7 mouse cellular contexts compared by ENCODE assay signal in genomic region chr11:96861446-96861845, GRCm38 (mm10). TPM values are rescaled to one million over a fixed set of nuclear protein-coding genes. Genes with fewer than 3 reads are reported as not detected.
DNase-seq lines count a peak whose midpoint lies in the region; ATAC-seq and TF ChIP-seq lines count a peak whose summit lies in the region.

No protein-coding gene starts in this region.

- no peak overlapping the region for H3ac ChIP-seq in myocyte (ENCODE audit: control insufficient read depth, insufficient read length)

- no peak for TF ChIP-seq EP300 in ES-Bruce4 (IDR thresholded peaks at IDR 0.05; ENCODE audit: insufficient read depth, low read depth, low read length)

- no peaks in the 10 kb centered on the region for H3K4me1 ChIP-seq in ES-Bruce4 (ENCODE audit: control insufficient read depth, insufficient read depth, low read length)
- peaks cover 13% of the 10 kb centered on the region for H3K4me1 ChIP-seq in forebrain, embryonic 14.5 days (ENCODE audit: control insufficient read depth, insufficient read depth, low read length)
- H3K4me1 ChIP-seq in hindbrain, embryonic 12.5 days: peaks cover 36% of the 10 kb centered on the region
- H3K4me1 ChIP-seq in liver, embryonic 12.5 days: peaks cover 21% of the 10 kb centered on the region

- no peaks in the 10 kb centered on the region for H3K9me3 ChIP-seq in ES-Bruce4 (replicated peaks; ENCODE audit: control insufficient read depth, insufficient read depth, low read length, poor library complexity, severe bottlenecking)
- H3K9me3 ChIP-seq in forebrain, embryonic 14.5 days (replicated peaks; ENCODE audit: control insufficient read depth, low read length): no peaks in the 10 kb centered on the region
- no peaks in the 10 kb centered on the region for H3K9me3 ChIP-seq in hindbrain, embryonic 12.5 days (replicated peaks)
- H3K9me3 ChIP-seq in liver, embryonic 12.5 days (replicated peaks): no peaks in the 10 kb centered on the region

- ATAC-seq in forebrain, embryonic 14.5 days: peak; percentile 32
- peak; percentile 43 for ATAC-seq in hindbrain, embryonic 12.5 days (ENCODE audit: low FRiP score)
- 0 out of 2 replicates have a peak, but pooled peaks have one; percentile 14 for ATAC-seq in liver, embryonic 12.5 days

- H3K4me2 ChIP-seq in forebrain, embryonic 14.5 days (ENCODE audit: low read length): peak overlapping the region; percentile 88
- H3K4me2 ChIP-seq in hindbrain, embryonic 12.5 days (replicated peaks): peak overlapping the region; percentile 85
- H3K4me2 ChIP-seq in liver, embryonic 12.5 days: peak overlapping the region; percentile 85
- peak overlapping the region; percentile 93 for H3K4me2 ChIP-seq in myocyte (ENCODE audit: low read depth)

- H3K27me3 ChIP-seq in ES-Bruce4 (ENCODE audit: control insufficient read depth, insufficient read depth, low read length, poor library complexity, severe bottlenecking): no peaks in the 10 kb centered on the region
- H3K27me3 ChIP-seq in forebrain, embryonic 14.5 days (replicated peaks; ENCODE audit: control insufficient read depth, insufficient read depth, low read length): no peaks in the 10 kb centered on the region
- no peaks in the 10 kb centered on the region for H3K27me3 ChIP-seq in hindbrain, embryonic 12.5 days
- peaks cover 26% of the 10 kb centered on the region for H3K27me3 ChIP-seq in liver, embryonic 12.5 days (replicated peaks)
- no peaks in the 10 kb centered on the region for H3K27me3 ChIP-seq in myocyte (ENCODE audit: control insufficient read depth, insufficient read depth, insufficient read length)

- H3K36me3 ChIP-seq in ES-Bruce4 (ENCODE audit: control insufficient read depth, insufficient read depth, low read length, poor library complexity, severe bottlenecking) (no peaks in the 10 kb centered on the region), myocyte (ENCODE audit: control insufficient read depth, insufficient read depth) (no peaks in the 10 kb centered on the region)
- no peaks in the 10 kb centered on the region for H3K36me3 ChIP-seq in forebrain, embryonic 14.5 days (ENCODE audit: control insufficient read depth, insufficient read depth, low read length)
- no peaks in the 10 kb centered on the region for H3K36me3 ChIP-seq in hindbrain, embryonic 12.5 days
- no peaks in the 10 kb centered on the region for H3K36me3 ChIP-seq in liver, embryonic 12.5 days

- H3K4me3 ChIP-seq in ES-Bruce4 (ENCODE audit: low read depth, low read length): peak overlapping the region; percentile 81
- H3K4me3 ChIP-seq in forebrain, embryonic 14.5 days (ENCODE audit: low read depth, low read length): peak overlapping the region; percentile 36
- peak overlapping the region; percentile 33 for H3K4me3 ChIP-seq in hindbrain, embryonic 12.5 days
- H3K4me3 ChIP-seq in liver, embryonic 12.5 days: peak overlapping the region; percentile 53
- peak overlapping the region; percentile 28 for H3K4me3 ChIP-seq in myocyte

- no peaks in the 10 kb centered on the region for H3K79me2 ChIP-seq in myocyte (ENCODE audit: control insufficient read depth, insufficient read depth)

- no peak overlapping the region for H3K27ac ChIP-seq in ES-Bruce4 (ENCODE audit: insufficient read depth, low read length)
- H3K27ac ChIP-seq in forebrain, embryonic 14.5 days (ENCODE audit: low read depth, low read length): no peak overlapping the region
- H3K27ac ChIP-seq in hindbrain, embryonic 12.5 days: no peak overlapping the region; the same call in 1 of the 2 replicates
- no peak overlapping the region for H3K27ac ChIP-seq in liver, embryonic 12.5 days

- TF ChIP-seq CTCF in ES-Bruce4 (IDR thresholded peaks at IDR 0.05; ENCODE audit: low read depth, low read length): no peak

- WGBS in forebrain, embryonic 14.5 days: 2% methylated on average over 20 of the region's 20 CpGs
- under 1% methylated on average over 20 of the region's 20 CpGs for WGBS in hindbrain, embryonic 12.5 days
- WGBS in liver, embryonic 12.5 days (ENCODE audit: insufficient replicate concordance): 2% methylated on average over 20 of the region's 20 CpGs

- no peak for TF ChIP-seq POLR2A in ES-Bruce4 (IDR thresholded peaks at IDR 0.05; ENCODE audit: insufficient read depth, low read length)
- TF ChIP-seq POLR2A in myocyte (IDR thresholded peaks at IDR 0.05; ENCODE audit: insufficient read length, low read depth): no peak

- DNase-seq in NIH3T3 (ENCODE audit: low read depth): peak; percentile 94
- DNase-seq in forebrain, embryonic 14.5 days (ENCODE audit: low spot score): peak; percentile 41
- DNase-seq in layer of hippocampus, adult 9-11 months: no peak

- H3K9ac ChIP-seq in ES-Bruce4 (ENCODE audit: low read depth, poor library complexity, severe bottlenecking): peak overlapping the region; percentile 31
- peak overlapping the region; percentile 45 for H3K9ac ChIP-seq in forebrain, embryonic 14.5 days (ENCODE audit: low read length)
- H3K9ac ChIP-seq in hindbrain, embryonic 12.5 days: peak overlapping the region; percentile 57
- peak overlapping the region; percentile 53; the same call in 1 of the 2 replicates for H3K9ac ChIP-seq in liver, embryonic 12.5 days

TF ChIP-seq in myocyte, 11 proteins besides CTCF, POLR2A, EP300 and RAD21:
- no peak for TF ChIP-seq CEBPB (IDR thresholded peaks at IDR 0.05; ENCODE audit: insufficient read depth, poor library complexity, severe bottlenecking)
- TF ChIP-seq REST (IDR thresholded peaks at IDR 0.05; ENCODE audit: insufficient read depth, insufficient read length): no peak
- no peak for TF ChIP-seq TCF12 (IDR thresholded peaks at IDR 0.05; ENCODE audit: insufficient read depth, poor library complexity, severe bottlenecking)
- TF ChIP-seq MYOD1 (IDR thresholded peaks at IDR 0.05; ENCODE audit: control insufficient read depth in 1 of 3, insufficient read length in 2 of 3, low read depth in 2 of 3): no peak
- no peak for TF ChIP-seq SRF (IDR thresholded peaks at IDR 0.05; ENCODE audit: control insufficient read depth, insufficient read length, low read depth)

RNA-seq across cellular contexts. Expression of gene Copz2, which starts 11.8 kb away (rescaled TPM):
- 23.9 and 26.2 TPM in 2 replicates for polyA plus RNA-seq in ES-Bruce4 (2011; ENCODE audit: insufficient read depth, insufficient read length, low read depth, missing spikeins)
- polyA plus RNA-seq in forebrain, embryonic 14.5 days (2014; fragmentation: Nextera tagmentation; extraction: Ambion mirVana): 14.7 and 15.0 TPM in 2 replicates
- 56.5 and 60.7 TPM in 2 replicates for polyA plus RNA-seq in hindbrain, embryonic 12.5 days (2016; fragmentation: Nextera tagmentation; extraction: Ambion mirVana)
- 25.6 and 26.7 TPM in 2 replicates for polyA plus RNA-seq in liver, embryonic 12.5 days (2016; fragmentation: Nextera tagmentation; extraction: Ambion mirVana)
- polyA plus RNA-seq in myocyte (2012; fragmentation: generic; extraction: Trizol): 120 TPM

RNA-seq across cellular contexts. Expression of gene Nfe2l1, which starts 31.7 kb away (rescaled TPM):
- polyA plus RNA-seq in ES-Bruce4 (2011; ENCODE audit: insufficient read depth, insufficient read length, low read depth, missing spikeins) (181 and 194 TPM in 2 replicates), myocyte (2012; fragmentation: generic; extraction: Trizol) (518 TPM)
- polyA plus RNA-seq in forebrain, embryonic 14.5 days (2014; fragmentation: Nextera tagmentation; extraction: Ambion mirVana): 28.0 and 38.6 TPM in 2 replicates
- 82.8 and 88.2 TPM in 2 replicates for polyA plus RNA-seq in hindbrain, embryonic 12.5 days (2016; fragmentation: Nextera tagmentation; extraction: Ambion mirVana)
- 26.7 and 32.4 TPM in 2 replicates for polyA plus RNA-seq in liver, embryonic 12.5 days (2016; fragmentation: Nextera tagmentation; extraction: Ambion mirVana)

RNA-seq across cellular contexts. Expression of gene Cdk5rap3, which starts 54.9 kb away (rescaled TPM):
- 93.3 and 109 TPM in 2 replicates for polyA plus RNA-seq in ES-Bruce4 (2011; ENCODE audit: insufficient read depth, insufficient read length, low read depth, missing spikeins)
- polyA plus RNA-seq in forebrain, embryonic 14.5 days (2014; fragmentation: Nextera tagmentation; extraction: Ambion mirVana): 91.2 and 98.4 TPM in 2 replicates
- polyA plus RNA-seq in hindbrain, embryonic 12.5 days (2016; fragmentation: Nextera tagmentation; extraction: Ambion mirVana): 98.8 and 98.9 TPM in 2 replicates
- 49.0 and 51.6 TPM in 2 replicates for polyA plus RNA-seq in liver, embryonic 12.5 days (2016; fragmentation: Nextera tagmentation; extraction: Ambion mirVana)
- 65.8 TPM for polyA plus RNA-seq in myocyte (2012; fragmentation: generic; extraction: Trizol)

Comparison
In these comparisons a context has a peak if more than half of its experiments do, and no peak if none do; other contexts are left out.
1. H3K4me3 ChIP-seq: peak in every context shown above with its lines; median percentile 81 in ES-Bruce4; 53 in liver, embryonic 12.5 days; 36 in forebrain, embryonic 14.5 days; 33 in hindbrain, embryonic 12.5 days; 28 in myocyte.